Mouse (Mus musculus): Measurements from ENCODE around the gene Rexo1. TPM values are rescaled to one million over a fixed set of nuclear protein-coding genes. Genes with fewer than 3 reads are reported as not detected.

Gene Rexo1
- total RNA-seq, 2 experiments from 2014 or later: 9.8 to 10.4 TPM

DNA sequence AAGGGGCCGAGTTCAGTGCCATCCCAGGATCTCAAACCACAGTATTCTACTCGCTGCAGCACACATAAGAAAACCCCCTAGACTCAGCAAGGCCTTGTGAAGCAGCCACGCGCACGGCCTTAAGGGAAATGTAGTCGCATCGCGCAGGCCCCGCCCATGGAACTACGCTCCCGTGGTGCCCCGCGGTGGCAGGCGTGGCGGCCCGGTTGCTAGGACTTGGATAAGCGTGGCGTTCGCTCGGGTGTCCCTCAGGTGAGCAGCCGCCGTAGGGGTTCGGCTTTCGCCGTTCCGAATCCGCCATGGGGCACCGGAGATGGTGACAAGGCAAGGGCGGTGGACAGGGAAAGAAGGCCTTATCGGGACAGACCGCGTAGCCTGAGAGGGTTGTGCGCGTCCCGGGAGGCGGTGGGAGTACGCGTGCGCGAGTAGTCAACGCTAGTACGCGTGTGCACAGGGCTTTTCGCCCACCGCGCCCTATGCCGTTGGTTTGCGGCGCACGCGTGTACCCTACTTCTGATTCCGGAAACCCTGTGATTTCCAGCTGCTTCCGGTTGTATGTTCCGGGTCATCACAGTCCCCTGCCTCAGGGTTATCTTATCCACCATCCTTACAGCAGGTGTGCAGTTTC is 41.5 kb upstream of the Rexo1 start, which contains the start of the genes Scamp4 and Adat3:
TSS of gene Scamp4 (plus strand) at position 175 of the 628 bp plus-strand sequence.
TSS of gene Adat3 (plus strand) at position 183 of the 628 bp plus-strand sequence.
- Histone ChIP-seq H3K4me3 (peak within 1 kb of the TSS; percentile 96), H3K27ac (peak within 1 kb of the TSS; percentile 94)
- intact Hi-C loops (cut with DNase I): no loop called here
- no peak for TF ChIP-seq CTCF (IDR thresholded peaks at IDR 0.05)
- DNase-seq: peak; percentile 96

DNA sequence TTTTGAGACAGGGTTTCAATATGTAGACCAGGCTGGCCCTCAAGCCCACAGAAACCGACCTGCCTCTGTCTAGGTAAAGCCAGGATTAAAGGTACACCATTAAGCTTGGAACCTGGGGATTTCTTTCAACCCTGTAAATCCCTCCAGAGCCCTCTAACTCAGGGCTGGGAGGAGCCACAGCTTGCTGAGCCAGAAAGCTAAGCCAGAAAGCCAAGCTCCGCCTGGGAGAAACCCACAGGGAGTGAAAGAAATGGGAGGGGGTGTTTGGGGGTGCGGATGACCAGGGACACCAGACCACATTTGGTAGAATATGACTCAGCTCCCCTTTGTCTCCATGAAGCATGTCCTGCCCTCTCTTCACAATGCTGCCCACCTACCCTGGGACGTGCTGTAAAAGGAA is 35.0 kb upstream of the Rexo1 start:
- DNase-seq: no peak
- Histone ChIP-seq H3K27ac (no peak overlapping the region), H3K4me3 (no peak overlapping the region)
- intact Hi-C loops (cut with DNase I): no loop called here
- no peak for TF ChIP-seq CTCF (IDR thresholded peaks at IDR 0.05)

DNA sequence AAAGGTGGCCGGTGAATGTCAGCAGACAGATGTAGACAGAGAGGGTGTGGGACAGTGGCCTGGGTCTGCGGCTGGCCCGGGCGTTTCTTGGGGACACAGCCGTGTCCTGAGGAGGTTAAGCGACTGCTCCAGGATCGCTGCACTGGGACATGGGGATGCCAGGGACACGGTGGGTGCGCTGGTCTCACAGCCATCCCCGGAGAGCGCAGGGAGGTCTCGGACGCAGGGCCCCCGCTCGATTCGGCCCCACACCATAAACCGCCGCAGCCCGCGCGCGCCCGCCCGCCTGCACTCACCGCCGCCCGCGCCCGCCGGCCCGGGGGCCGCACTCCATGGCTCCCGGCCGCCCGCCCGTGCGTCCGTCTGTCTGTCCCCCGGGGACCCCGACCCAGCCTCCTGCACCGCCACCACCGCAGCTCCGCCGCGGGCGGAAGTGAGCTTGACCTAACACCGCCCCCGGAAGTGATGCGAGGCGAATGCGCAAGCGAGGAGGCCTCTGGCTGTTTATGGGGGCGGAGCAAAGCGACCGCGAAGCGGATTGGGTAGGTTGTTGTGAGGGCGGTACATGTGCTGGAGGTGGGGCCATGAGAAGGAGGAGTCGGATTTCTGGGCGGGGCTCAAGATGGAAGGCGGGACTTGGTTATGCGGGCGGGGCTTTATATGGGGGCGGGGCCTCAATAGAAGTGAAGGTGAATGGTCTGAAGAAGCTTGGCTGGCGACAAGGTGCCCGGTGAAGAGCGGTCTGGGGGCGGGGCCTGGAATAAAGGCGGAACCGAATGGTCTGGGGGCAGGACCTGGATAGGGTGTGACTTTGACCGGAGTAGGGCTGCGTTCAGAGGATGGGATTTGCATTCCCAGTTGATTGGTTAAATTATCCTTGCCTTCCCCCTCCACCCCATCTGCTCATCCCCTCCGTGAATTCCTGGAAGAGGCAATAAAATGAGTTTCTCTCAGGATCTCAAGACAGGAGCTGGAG is 28.8 kb upstream of the Rexo1 start, which contains the start of gene Abhd17a:
TSS of gene Abhd17a (minus strand) at position 463 of the 976 bp plus-strand sequence.
- peak within 1 kb of the TSS; percentile 90 for H3K27ac ChIP-seq
- TF ChIP-seq CTCF (IDR thresholded peaks at IDR 0.05): no peak
- intact Hi-C loops (cut with DNase I): no loop called here

DNA sequence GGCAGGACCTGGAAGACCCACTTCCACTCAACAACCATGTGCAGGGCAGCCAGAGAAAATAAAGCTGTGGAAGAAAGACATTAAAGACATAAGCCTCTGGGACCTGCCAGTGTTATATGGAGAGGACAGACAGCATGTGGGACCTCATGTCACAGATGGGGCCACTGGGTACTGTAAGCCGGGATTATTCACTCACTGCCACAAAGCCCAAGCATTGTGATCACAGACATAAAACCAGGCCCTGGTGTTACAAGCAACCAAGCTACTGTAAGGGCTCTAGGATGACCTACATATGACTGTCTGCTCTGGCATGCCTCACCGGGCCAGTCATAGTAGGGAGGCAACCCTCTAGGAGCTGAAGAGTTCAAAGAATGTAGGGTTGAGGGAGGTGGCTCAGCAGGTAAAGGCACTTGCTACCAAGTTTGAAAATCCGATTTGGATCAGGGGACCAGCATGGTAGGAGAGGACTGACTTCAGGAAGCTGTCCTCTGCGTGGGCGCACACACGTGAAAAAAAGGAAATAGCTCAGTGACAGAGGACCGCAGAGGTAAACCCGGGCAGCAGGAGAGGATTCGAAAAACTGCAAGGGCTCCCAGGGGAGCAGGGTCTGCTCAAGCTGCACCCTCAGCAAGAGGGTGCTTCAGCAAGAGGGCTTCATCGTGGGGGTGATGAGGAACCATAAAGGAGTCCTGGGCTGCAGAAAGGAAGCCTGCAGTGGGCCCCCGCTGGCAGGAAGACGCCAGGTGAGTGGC is 27.9 kb upstream of the Rexo1 start:
- no peak for DNase-seq
- peak overlapping the region; percentile 90 for H3K27ac ChIP-seq
- intact Hi-C loops (cut with DNase I): no loop called here
- H3K4me3 ChIP-seq: peak overlapping the region; percentile 94
- no peak for TF ChIP-seq CTCF (IDR thresholded peaks at IDR 0.05)

More for the DNA sequence above, 28.8 kb upstream of the Rexo1 start, which contains the start of gene Abhd17a:
- DNase-seq: peak; percentile 97
- peak within 1 kb of the TSS; percentile 94 for H3K4me3 ChIP-seq

DNA sequence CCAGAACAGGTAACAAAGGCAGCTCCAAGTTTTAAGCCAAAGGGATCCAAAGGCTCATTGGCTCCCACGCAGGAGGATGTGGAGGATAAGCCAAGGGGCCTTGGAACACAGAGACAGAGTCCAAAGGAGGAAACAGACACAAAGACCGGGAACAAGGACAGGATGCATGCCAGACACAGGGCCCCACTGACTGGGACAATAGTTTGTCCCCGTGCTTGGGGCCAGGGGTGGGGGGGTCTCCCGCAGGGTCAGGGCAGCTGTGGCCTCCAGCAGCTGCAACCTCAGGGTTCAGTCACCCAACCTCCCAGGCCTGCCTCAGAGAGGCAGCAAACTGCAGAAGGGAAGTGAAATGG is 25.9 kb upstream of the Rexo1 start:
- intact Hi-C loops (cut with DNase I): no loop called here
- no peak for TF ChIP-seq CTCF (IDR thresholded peaks at IDR 0.05)
- DNase-seq: no peak
- Histone ChIP-seq H3K4me3 (peak overlapping the region; percentile 94), H3K27ac (peak overlapping the region; percentile 90)

DNA sequence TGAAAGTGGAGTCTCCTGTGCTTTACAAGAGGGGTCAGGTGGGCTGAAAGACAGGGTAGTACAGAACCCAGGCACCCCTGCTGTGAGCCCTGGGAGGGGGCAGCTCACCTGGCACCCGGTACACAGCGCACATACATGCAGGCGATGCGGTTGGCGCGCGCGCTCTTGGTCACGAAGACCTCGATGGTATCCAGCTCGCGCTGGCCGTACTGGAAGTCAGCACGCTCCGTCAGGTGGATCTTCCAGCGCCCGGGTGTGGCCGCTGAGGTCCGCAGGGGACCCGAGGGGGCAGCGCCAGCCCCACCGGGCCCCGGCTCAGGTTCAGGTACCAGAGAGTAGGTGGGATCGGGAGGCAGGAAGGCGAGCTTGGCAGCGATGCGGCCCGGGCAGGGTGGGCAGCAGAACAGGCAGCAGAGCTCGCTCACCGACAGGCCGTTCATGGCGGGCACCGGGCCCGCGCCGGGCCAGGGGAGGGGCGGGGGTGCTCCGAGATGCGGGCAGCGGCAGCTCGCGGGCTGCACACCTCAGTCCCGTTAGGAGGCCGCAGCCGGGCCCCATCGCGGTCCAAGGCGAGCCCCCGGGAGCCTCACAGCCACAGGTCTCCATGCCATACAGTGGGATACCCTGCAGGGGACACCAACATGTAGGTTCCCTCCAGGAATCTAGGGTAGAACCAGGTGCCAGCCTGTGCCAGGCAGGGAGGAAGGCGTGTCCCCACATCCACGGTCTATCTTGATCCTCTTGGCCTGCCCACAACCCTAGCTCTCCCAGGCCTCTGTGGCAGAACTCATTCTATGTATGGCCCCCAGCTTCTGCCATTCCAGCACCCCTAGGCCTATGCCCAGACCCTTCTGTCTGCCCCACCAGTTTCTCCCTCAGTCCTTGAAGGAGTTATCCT is 25.3 kb upstream of the Rexo1 start:
- peak overlapping the region; percentile 90 for H3K27ac ChIP-seq
- intact Hi-C loops (cut with DNase I): no loop called here
- no peak for TF ChIP-seq CTCF (IDR thresholded peaks at IDR 0.05)
- no peak for DNase-seq
- H3K4me3 ChIP-seq: peak overlapping the region; percentile 94

DNA sequence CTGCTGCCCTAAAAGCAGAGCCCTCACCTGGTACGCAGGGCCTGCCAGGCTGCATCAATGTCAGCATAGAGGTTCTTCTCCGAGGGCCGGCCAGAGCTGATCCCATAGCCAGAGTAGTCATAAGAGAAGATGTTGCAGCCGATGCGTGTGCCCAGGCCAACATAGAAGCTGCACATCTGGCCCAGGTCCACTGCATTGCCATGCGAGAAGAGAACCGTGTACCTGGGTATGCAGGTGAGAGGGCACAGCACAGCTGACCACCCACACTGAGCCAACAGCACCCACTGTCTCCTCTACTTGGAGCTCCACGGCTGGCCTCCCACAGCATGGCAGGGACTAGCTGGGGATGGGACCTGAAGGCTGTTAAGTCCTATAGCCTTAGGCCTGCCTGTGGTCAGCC is 24.2 kb upstream of the Rexo1 start:
- peak overlapping the region; percentile 94 for H3K4me3 ChIP-seq
- TF ChIP-seq CTCF (IDR thresholded peaks at IDR 0.05): no peak
- peak overlapping the region; percentile 90 for H3K27ac ChIP-seq
- intact Hi-C loops (cut with DNase I): no loop called here
- DNase-seq: no peak

DNA sequence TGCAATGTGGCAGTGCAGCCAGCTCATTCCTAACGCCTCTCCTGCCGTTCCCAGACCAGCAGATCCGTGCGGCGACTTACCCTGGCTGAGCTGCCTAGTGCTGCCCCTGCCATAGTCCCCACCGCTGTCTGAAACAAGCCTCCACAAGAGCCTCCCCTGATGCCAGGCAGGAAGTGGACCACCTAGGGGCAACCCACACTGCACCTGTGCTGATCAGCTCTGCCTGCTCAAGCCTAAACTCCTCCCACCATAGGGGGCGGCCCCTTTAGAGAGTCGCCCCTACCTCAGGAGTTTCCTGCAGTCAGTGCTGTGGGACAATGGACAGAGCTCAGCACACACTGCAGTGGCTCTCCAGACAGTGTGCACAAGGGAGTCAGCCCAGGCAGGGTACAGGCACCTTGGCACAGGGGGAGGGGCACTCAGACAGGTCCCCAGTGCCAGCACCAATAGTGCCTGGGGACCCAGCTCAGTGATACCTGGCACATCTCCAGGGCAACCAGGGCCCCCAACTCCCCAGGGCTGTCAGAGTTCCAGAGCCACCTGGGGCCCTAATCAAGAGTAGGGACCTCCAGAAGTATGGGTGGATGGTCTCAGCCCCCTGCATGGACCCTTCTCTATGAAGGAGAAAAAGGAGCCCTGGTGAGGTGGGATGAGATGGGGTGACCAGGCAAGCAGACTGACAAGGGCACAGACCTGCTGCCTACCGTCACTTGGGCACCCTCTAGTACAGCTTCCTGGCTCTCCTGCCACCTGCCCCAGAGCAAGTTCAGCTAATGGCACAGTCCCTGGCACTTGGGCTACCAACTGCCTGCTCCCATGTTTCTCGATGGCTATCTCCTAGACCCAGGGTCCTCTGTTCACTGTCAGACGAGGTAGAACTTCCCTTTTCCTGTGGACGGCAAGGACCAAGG is 23.5 kb upstream of the Rexo1 start:
- peak overlapping the region; percentile 94 for H3K4me3 ChIP-seq
- TF ChIP-seq CTCF (IDR thresholded peaks at IDR 0.05): no peak
- intact Hi-C loops (cut with DNase I): no loop called here
- DNase-seq: no peak
- H3K27ac ChIP-seq: peak overlapping the region; percentile 90

DNA sequence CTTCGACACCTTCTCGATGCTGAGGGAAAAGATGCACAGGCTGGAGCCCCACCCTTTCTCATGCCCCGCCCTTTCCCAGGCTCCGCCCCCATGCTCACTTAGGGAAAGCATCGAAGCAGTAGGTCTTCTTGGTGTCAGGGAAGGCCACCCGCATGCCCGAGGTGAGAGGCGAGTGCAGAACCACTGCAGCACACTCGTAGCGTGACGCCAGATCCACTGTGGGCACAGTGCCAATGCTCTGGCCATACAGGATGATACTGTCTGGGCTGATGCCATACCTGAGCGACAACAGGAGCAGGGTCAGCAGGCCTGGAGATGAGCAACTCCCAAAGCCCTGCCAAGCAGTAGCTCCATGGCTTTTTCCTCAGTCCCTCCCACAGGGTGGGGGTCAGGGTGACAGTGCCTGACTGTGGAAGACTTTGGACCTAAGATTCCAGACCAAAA is 22.7 kb upstream of the Rexo1 start:
- TF ChIP-seq CTCF (IDR thresholded peaks at IDR 0.05): no peak
- intact Hi-C loops (cut with DNase I): no loop called here
- H3K4me3 ChIP-seq: peak overlapping the region; percentile 94
- peak; percentile 51 for DNase-seq
- H3K27ac ChIP-seq: peak overlapping the region; percentile 90

DNA sequence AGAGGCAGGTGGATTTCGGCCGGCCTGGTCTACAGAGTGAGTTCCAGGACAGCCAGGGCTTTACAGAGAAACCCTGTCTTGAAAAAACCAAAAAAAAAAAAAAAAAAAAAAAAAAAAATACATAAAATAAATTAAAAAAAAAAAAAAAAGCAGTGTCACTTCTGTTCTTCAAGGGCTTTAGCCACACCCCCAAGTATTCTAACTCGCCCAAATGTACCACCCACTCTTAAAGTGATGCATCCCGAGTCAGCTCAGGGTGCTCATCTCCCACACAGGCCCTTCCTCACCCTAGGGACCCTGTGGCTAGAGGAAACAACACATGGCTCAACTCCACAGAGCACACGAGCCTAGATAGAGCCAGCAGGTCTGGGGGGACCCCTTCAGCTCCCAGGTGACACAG is 21.7 kb upstream of the Rexo1 start:
- intact Hi-C loops (cut with DNase I): no loop called here

More for the DNA sequence above, 21.7 kb upstream of the Rexo1 start:
- DNase-seq: no peak
- TF ChIP-seq CTCF (IDR thresholded peaks at IDR 0.05): no peak
- Histone ChIP-seq H3K4me3 (no peak overlapping the region), H3K27ac (0 out of 2 replicates have a peak overlapping the region, but pooled peaks have one; percentile 90)

All from gastrocnemius, adult 2 months (tissue).